Mouse (Mus musculus) thymus, adult 18-20 months (tissue): ENCODE measurements around the gene Chit1.

Experiments used
- DNase-seq, 2 experiments: peaks; one replicate each; pipeline ENCODE4 v3.0.0; 2022; ENCODE audit warnings: mixed read lengths in 2 of 2

The Chit1 gene

GRCm38 (mm10) chr1:134079477-134080163, 31.4 kb upstream of the Chit1 start:
- peak in 1 of 2 experiments; percentile 66 for DNase-seq

- DNase-seq, result no peak
Observed at GRCm38 (mm10) chr1:134080406-134080805, 30.6 kb upstream of the Chit1 start.

GRCm38 (mm10) chr1:134080881-134081450, 30.1 kb upstream of the Chit1 start:
- DNase-seq, result no peak

GRCm38 (mm10) chr1:134082987-134083516, 28.0 kb upstream of the Chit1 start:
- no peak for DNase-seq

GRCm38 (mm10) chr1:134083676-134084075, 27.4 kb upstream of the Chit1 start:
- no peak for DNase-seq

- no peak for DNase-seq
Observed at GRCm38 (mm10) chr1:134084128-134084527, 26.9 kb upstream of the Chit1 start.

GRCm38 (mm10) chr1:134086017-134086416, 25.0 kb upstream of the Chit1 start:
- DNase-seq, result no peak

- DNase-seq, result no peak
Observed at GRCm38 (mm10) chr1:134086811-134087398, 24.1 kb upstream of the Chit1 start.

GRCm38 (mm10) chr1:134089074-134089473, 22.0 kb upstream of the Chit1 start:
- DNase-seq, result no peak

GRCm38 (mm10) chr1:134091851-134092250, 19.2 kb upstream of the Chit1 start:
- no peak for DNase-seq

- no peak for DNase-seq
Observed at GRCm38 (mm10) chr1:134092368-134092767, 18.7 kb upstream of the Chit1 start.

- peak; percentile 79 to 85 for DNase-seq
Observed at GRCm38 (mm10) chr1:134092852-134093770, 17.9 kb upstream of the Chit1 start.

GRCm38 (mm10) chr1:134093771-134094526, 17.1 kb upstream of the Chit1 start:
- DNase-seq, result no peak

GRCm38 (mm10) chr1:134095033-134095612, 15.9 kb upstream of the Chit1 start:
- DNase-seq, result no peak

- DNase-seq, result no peak
Observed at GRCm38 (mm10) chr1:134095721-134096120, 15.3 kb upstream of the Chit1 start.

GRCm38 (mm10) chr1:134096264-134096934, 14.6 kb upstream of the Chit1 start:
- no peak for DNase-seq

- DNase-seq, result no peak
Observed at GRCm38 (mm10) chr1:134097080-134097855, 13.8 kb upstream of the Chit1 start.

GRCm38 (mm10) chr1:134097956-134098725, 12.9 kb upstream of the Chit1 start:
- no peak for DNase-seq

GRCm38 (mm10) chr1:134098726-134099515, 12.1 kb upstream of the Chit1 start:
- peak in 1 of 2 experiments; percentile 60 for DNase-seq
